Mouse (Mus musculus) small intestine, adult 2 months (tissue): ENCODE results near the gene Ap2b1. TPM values are rescaled to one million over a fixed set of nuclear protein-coding genes. Genes with fewer than 3 reads are reported as not detected.

Source experiments
- H3K27ac ChIP-seq: fragments of 200-500 bp; 2 replicates; pipeline ENCODE4 v1.5.1; 2012; ENCODE audit warnings: low read depth, low read length, control low read depth, inconsistent platforms; ENCODE audit not compliant: insufficient read depth
- H3K27me3 ChIP-seq: fragments of 200-500 bp; 2 replicates; pipeline ENCODE4 v1.6.1; 2012; ENCODE audit warnings: mild to moderate bottlenecking, moderate library complexity, low read length, inconsistent platforms; ENCODE audit not compliant: control insufficient read depth, insufficient read depth
- H3K36me3 ChIP-seq: fragments of 200-500 bp; 2 replicates; pipeline ENCODE4 v1.6.1; 2012; ENCODE audit warnings: mild to moderate bottlenecking, low read length, control low read depth, inconsistent platforms; ENCODE audit not compliant: control insufficient read depth, insufficient read depth
- H3K4me1 ChIP-seq: fragments of 200-500 bp; 2 replicates; pipeline ENCODE4 v1.6.1; 2012; ENCODE audit warnings: low read length, inconsistent platforms, mixed read lengths; ENCODE audit not compliant: control insufficient read depth, insufficient read depth, insufficient read length
- H3K4me3 ChIP-seq: fragments of 200-500 bp; 2 replicates; pipeline ENCODE4 v1.5.1; 2012; ENCODE audit warnings: low read depth, mild to moderate bottlenecking, control low read depth, inconsistent platforms, low read length, moderate library complexity
- CTCF ChIP-seq: fragments of 200-500 bp; IDR thresholded peaks from 2 replicates; pipeline ENCODE4 v1.5.1; 2012; ENCODE audit warnings: low read depth, mild to moderate bottlenecking, control low read depth, inconsistent platforms, low read length, moderate library complexity, mixed read lengths; ENCODE audit not compliant: insufficient replicate concordance, insufficient read length; ENCODE audit errors: extremely low read depth
- POLR2A ChIP-seq: fragments of 200-500 bp; IDR thresholded peaks from 2 replicates; pipeline ENCODE4 v1.6.1; 2012; ENCODE audit warnings: low read depth, mild to moderate bottlenecking, control low read depth, inconsistent platforms, low read length, moderate library complexity
- WGBS: fragments of 180-500 bp; shearing (Covaris S2); methylation state at CpG from one replicate; pipeline ENCODE4 v1.1.7; 2018; 5-methylcytosine and 5-hydroxymethylcytosine counted together
- polyA plus RNA-seq: library from polyadenylated mRNA; depleted of rRNA; stranded (reverse); fragments of >200 nt; gene quantifications from 2 replicates; pipeline ENCODE4 v1.2.3, GENCODE M21; 2012

Gene Ap2b1
- polyA plus RNA-seq, 1 experiment = 27.1 TPM

DNA sequence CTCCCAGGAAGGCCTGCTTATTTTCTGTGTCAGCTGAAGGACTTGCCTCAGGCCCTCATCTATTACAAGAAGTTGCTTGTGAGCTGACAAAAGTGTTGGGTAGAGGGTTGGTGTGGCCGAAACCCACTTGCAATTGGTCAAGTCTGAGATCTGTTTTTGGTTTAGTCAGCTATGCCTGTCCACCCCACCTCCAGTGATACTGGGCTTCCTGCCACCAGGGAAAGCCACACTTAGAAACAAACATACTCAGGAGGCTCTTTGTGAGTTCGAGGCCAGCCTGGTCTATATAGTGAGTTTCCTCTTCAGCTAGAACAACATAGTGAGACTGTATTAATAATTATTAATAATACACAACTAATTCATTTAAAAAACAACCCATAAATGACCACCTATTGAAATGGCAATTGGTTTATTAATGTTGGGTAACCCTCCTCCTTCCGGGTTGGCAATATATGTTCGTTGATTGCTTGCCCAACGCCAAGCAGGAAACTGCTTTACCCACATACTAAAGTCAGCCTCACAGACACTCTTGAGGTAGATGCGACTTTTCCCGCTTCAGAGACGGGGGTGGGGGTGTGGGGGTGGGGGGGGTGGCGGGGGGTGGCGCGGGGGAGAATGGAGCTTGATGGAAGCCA, 140.7 kb downstream of the Ap2b1 start:
- 15% methylated on average over 11 of the region's 11 CpGs for WGBS
- no peak for TF ChIP-seq POLR2A
- Histone ChIP-seq H3K36me3 (no peaks in the 10 kb centered on the region), H3K27me3 (no peaks in the 10 kb centered on the region), H3K4me3 (peak overlapping the region; percentile 79), H3K27ac (no peak overlapping the region), H3K4me1 (peaks cover 11% of the 10 kb centered on the region; the same call in 1 of the 2 replicates)

- WGBS = under 1% methylated on average over 65 of the region's 75 CpGs
- peak overlapping the region; percentile 79 for H3K4me3 ChIP-seq
- TF ChIP-seq CTCF (peak; percentile 92), POLR2A (peak; percentile 56)
- no peak overlapping the region for H3K27ac ChIP-seq
- no peaks in the 10 kb centered on the region for H3K36me3 ChIP-seq
- H3K4me1 ChIP-seq = peaks cover 16% of the 10 kb centered on the region
- H3K27me3 ChIP-seq = peaks cover 3% of the 10 kb centered on the region; the same call in 1 of the 2 replicates
Measured at GRCm38 (mm10) chr11:83440081-83441064, 141.5 kb downstream of the Ap2b1 start.

GRCm38 (mm10) chr11:83441235-83441634, 142.4 kb downstream of the Ap2b1 start:
- H3K4me1 ChIP-seq = peaks cover 16% of the 10 kb centered on the region
- H3K27ac ChIP-seq = no peak overlapping the region
- 50% methylated on average over 7 of the region's 7 CpGs for WGBS
- no peak for TF ChIP-seq CTCF
- no peak for TF ChIP-seq POLR2A
- H3K4me3 ChIP-seq = no peak overlapping the region
- no peaks in the 10 kb centered on the region for H3K36me3 ChIP-seq
- peaks cover 3% of the 10 kb centered on the region; the same call in 1 of the 2 replicates for H3K27me3 ChIP-seq

- Histone ChIP-seq H3K4me3 (peak overlapping the region; percentile 13; the same call in 1 of the 2 replicates), H3K27ac (no peak overlapping the region), H3K36me3 (no peaks in the 10 kb centered on the region), H3K27me3 (peaks cover 3% of the 10 kb centered on the region; the same call in 1 of the 2 replicates), H3K4me1 (peaks cover 17% of the 10 kb centered on the region)
- WGBS = 21% methylated on average over 29 of the region's 29 CpGs
- TF ChIP-seq CTCF = peak; percentile 50; the same call in 1 of the 2 replicates
- no peak for TF ChIP-seq POLR2A
Measured at GRCm38 (mm10) chr11:83442596-83443267, 143.9 kb downstream of the Ap2b1 start.

- H3K4me3 ChIP-seq = no peak overlapping the region
- H3K4me1 ChIP-seq = peaks cover 20% of the 10 kb centered on the region
- WGBS = 10% methylated on average over 7 of the region's 7 CpGs
- H3K27ac ChIP-seq = no peak overlapping the region
- H3K36me3 ChIP-seq = no peaks in the 10 kb centered on the region
- no peak for TF ChIP-seq POLR2A
- TF ChIP-seq CTCF = no peak
- H3K27me3 ChIP-seq = peaks cover 3% of the 10 kb centered on the region; the same call in 1 of the 2 replicates
Measured at GRCm38 (mm10) chr11:83443824-83444223, 145.0 kb downstream of the Ap2b1 start.

DNA sequence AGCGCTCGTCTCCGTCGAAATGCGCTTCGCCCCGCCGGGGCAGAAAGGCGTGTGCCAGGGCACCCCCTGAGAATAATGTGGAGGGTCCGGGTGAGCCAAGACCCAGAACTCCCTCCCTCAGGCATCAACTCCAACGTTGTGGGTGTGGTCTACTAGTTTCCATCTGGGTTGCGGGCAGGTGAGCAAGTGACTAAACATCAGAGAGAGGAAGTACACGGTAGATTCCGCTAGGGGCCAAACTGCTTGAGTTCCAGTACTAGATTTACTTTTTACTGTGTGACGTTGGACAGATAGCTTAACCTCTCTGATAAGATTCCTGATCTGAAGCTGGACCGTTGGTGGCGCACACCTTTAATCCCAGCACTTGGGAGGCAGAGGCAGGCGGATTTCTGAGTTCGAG, 146.2 kb downstream of the Ap2b1 start:
- Histone ChIP-seq H3K27me3 (peaks cover 3% of the 10 kb centered on the region; the same call in 1 of the 2 replicates), H3K4me1 (peaks cover 20% of the 10 kb centered on the region), H3K27ac (no peak overlapping the region), H3K4me3 (peak overlapping the region; percentile 58), H3K36me3 (no peaks in the 10 kb centered on the region)
- WGBS = 23% methylated on average over 19 of the region's 19 CpGs
- peak; percentile 17; the same call in 1 of the 2 replicates for TF ChIP-seq CTCF
- no peak for TF ChIP-seq POLR2A

DNA sequence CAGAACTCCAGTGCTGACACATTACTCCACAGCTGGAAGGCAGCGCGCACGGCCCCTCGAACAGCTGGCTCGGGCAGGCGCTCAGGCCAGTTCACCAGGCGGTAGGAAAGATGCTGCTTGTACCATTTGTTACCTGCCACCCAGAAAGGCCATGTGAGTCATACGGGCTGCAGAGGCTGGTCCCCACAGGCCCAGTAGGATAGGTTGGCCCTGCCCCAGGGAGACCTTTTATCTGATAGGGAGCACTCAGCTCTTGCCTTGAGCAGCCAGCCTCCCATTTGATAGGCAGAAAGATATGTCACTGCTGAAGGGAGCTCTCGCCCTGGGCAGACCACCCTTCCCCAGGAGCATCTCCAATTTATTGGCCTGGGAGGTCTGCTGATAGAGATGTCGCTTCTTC, 148.8 kb downstream of the Ap2b1 start:
- Histone ChIP-seq H3K27me3 (peaks cover 3% of the 10 kb centered on the region; the same call in 1 of the 2 replicates), H3K4me1 (peaks cover 21% of the 10 kb centered on the region), H3K36me3 (peaks cover 2% of the 10 kb centered on the region; the same call in 1 of the 2 replicates), H3K27ac (no peak overlapping the region), H3K4me3 (no peak overlapping the region)
- TF ChIP-seq CTCF = no peak
- no peak for TF ChIP-seq POLR2A
- WGBS = 83% methylated on average over 10 of the region's 10 CpGs
